Mouse (Mus musculus): ENCODE results near the gene Fam84a. TPM values are rescaled to one million over a fixed set of nuclear protein-coding genes. Genes with fewer than 3 reads are reported as not detected.

Fam84a gene
- 1.2 TPM for polyA plus RNA-seq (2014; fragmentation: Illumina TruSeq; extraction: RNeasy Lipid Tissue Mini Kit (QIAGEN cat#74804); ENCODE audit: low read depth, low replicate concordance)

GRCm38 (mm10) chr12:14151921-14152320 is at the start of gene Fam84a:
Gene Fam84a, minus strand, starts transcription at chr12:14152054.

